11 mouse cellular contexts compared by ENCODE assay signal in genomic region chr1:131846255-131846654, GRCm38 (mm10). TPM values are rescaled to one million over a fixed set of nuclear protein-coding genes. Genes with fewer than 3 reads are reported as not detected.
DNase-seq lines count a peak whose midpoint lies in the region; ATAC-seq and TF ChIP-seq lines count a peak whose summit lies in the region.
"Had no signal": no experiment of that assay in that cellular context is flagged by ENCODE, and none has a peak within 500 bp of the region (broad histone marks: within the 10 kb centered on the region; RNA-seq: fewer than 3 reads in every experiment).

No protein-coding gene starts in this region.

- no peaks in the 10 kb centered on the region; the same call in 1 of the 2 replicates for H3K4me1 ChIP-seq in heart, adult 2 months (ENCODE audit: control insufficient read depth, insufficient read depth, low read length)
- no peaks in the 10 kb centered on the region; the same call in 1 of the 2 replicates for H3K4me1 ChIP-seq in heart, embryonic 10.5 days
- H3K4me1 ChIP-seq: heart, embryonic 13.5 days; neural tube, embryonic 13.5 days had no signal

- no peak overlapping the region for H3K4me3 ChIP-seq in heart, adult 2 months
- no peak overlapping the region for H3K4me3 ChIP-seq in heart, embryonic 10.5 days
- H3K4me3 ChIP-seq: heart, embryonic 13.5 days; neural tube, embryonic 13.5 days had no signal

- TF ChIP-seq POLR2A in heart, adult 2 months (IDR thresholded peaks at IDR 0.05; ENCODE audit: insufficient read depth, low read depth, low read length) = no peak

- H3K79me2 ChIP-seq in heart, adult 2 months (replicated peaks; ENCODE audit: control insufficient read depth, insufficient read depth, low read length) = no peaks in the 10 kb centered on the region

- H3K27me3 ChIP-seq in heart, adult 2 months (ENCODE audit: control insufficient read depth, insufficient read depth, low read length) = no peaks in the 10 kb centered on the region
- no peaks in the 10 kb centered on the region for H3K27me3 ChIP-seq in heart, embryonic 10.5 days (ENCODE audit: insufficient read depth, poor library complexity, severe bottlenecking)
- H3K27me3 ChIP-seq: heart, embryonic 13.5 days; neural tube, embryonic 13.5 days; Patski had no signal

- peak; percentile 56 for ATAC-seq in CD4-positive, CD25-positive, alpha-beta regulatory T cell, adult 4 months
- peak; percentile 33; the same call in 1 of the 2 replicates for ATAC-seq in megakaryocyte, adult 5-6 weeks (ENCODE audit: poor library complexity, severe bottlenecking)
- ATAC-seq: Patski had no signal

- no peaks in the 10 kb centered on the region; the same call in 1 of the 2 replicates for H3K36me3 ChIP-seq in heart, adult 2 months (ENCODE audit: control insufficient read depth, insufficient read depth, low read length)
- H3K36me3 ChIP-seq in heart, embryonic 10.5 days = peaks cover 64% of the 10 kb centered on the region

- no peaks in the 10 kb centered on the region for H3K9me3 ChIP-seq in heart, embryonic 10.5 days
- H3K9me3 ChIP-seq: heart, embryonic 13.5 days; neural tube, embryonic 13.5 days had no signal

- intact Hi-C loops in heart, adult 2 months (cut with DNase I) = loop anchor here (1.0 to 5.0 kb wide), 3 partner anchors 78 to 234 kb away; no protein-coding TSS in a partner anchor

- WGBS in heart, adult 2 months = 73% methylated on average over 5 of the region's 5 CpGs
- WGBS in heart, embryonic 10.5 days = 73% methylated on average over 5 of the region's 5 CpGs

- H3K9ac ChIP-seq in heart, adult 2 months (ENCODE audit: low read depth, low read length) = no peak overlapping the region
- H3K9ac ChIP-seq: heart, embryonic 13.5 days; neural tube, embryonic 13.5 days had no signal

- DNase-seq in heart, adult 2 months = peak; percentile 73 to 79
- no peak for DNase-seq in heart, embryonic 10.5 days (ENCODE audit: low spot score)
- peak; percentile 83 to 89 for DNase-seq in cerebellum, adult 18-20 months
- peak; percentile 67 for DNase-seq in gastrocnemius, postnatal 10 days
- peak; percentile 68 to 70 for DNase-seq in layer of hippocampus, postnatal 14 days (ENCODE audit: low spot score in 2 of 2)
- peak; percentile 76 for DNase-seq in testis, postnatal 10 days (ENCODE audit: low spot score)

- H3K27ac ChIP-seq in heart, adult 2 months = peak overlapping the region; percentile 36
- no peak overlapping the region for H3K27ac ChIP-seq in heart, embryonic 10.5 days
- H3K27ac ChIP-seq: heart, embryonic 13.5 days; neural tube, embryonic 13.5 days had no signal

- TF ChIP-seq CTCF in heart, adult 2 months (IDR thresholded peaks at IDR 0.05) = peak; percentile 88

- TF ChIP-seq EP300 in heart, adult 2 months (IDR thresholded peaks at IDR 0.05; ENCODE audit: insufficient read depth, low read depth, low read length) = no peak

RNA-seq across cellular contexts. Expression of gene Slc41a1, which starts 19.0 kb away (rescaled TPM):
- total RNA-seq in heart, adult 2 months (2021) = 10 to 100 TPM; 43.4 to 65.9 TPM
- 69.5 and 84.1 TPM in 2 replicates for polyA plus RNA-seq in heart, adult 2 months (2012; rRNA removed)
- 8.8 and 9.6 TPM in 2 replicates for polyA plus RNA-seq in heart, embryonic 10.5 days (2016; fragmentation: Nextera tagmentation; extraction: Ambion mirVana)
- 10 to 100 TPM; 16.0 to 21.5 TPM for polyA plus RNA-seq in CD4-positive, CD25-positive, alpha-beta regulatory T cell, adult 4 months (2017; shearing (Covaris generic))
- total RNA-seq in gastrocnemius, postnatal 10 days (2021) = 10 to 100 TPM; 56.1 to 64.2 TPM
- total RNA-seq in layer of hippocampus, postnatal 14 days (2021) = 10 to 100 TPM; 69.0 to 70.9 TPM
- 3.4 and 7.8 TPM in 2 replicates for total RNA-seq in megakaryocyte, adult 5-6 weeks (2015)
- total RNA-seq in megakaryocyte, adult 5-6 weeks (2017) = 3.1 and 5.3 TPM in 2 replicates

RNA-seq across cellular contexts. Expression of gene Rab29, which starts 20.8 kb away (rescaled TPM):
- 10 to 100 TPM; 11.2 to 11.8 TPM for total RNA-seq in heart, adult 2 months (2021)
- polyA plus RNA-seq in heart, adult 2 months (2012; rRNA removed) = 17.4 and 28.6 TPM in 2 replicates
- 10.3 and 11.6 TPM in 2 replicates for polyA plus RNA-seq in heart, embryonic 10.5 days (2016; fragmentation: Nextera tagmentation; extraction: Ambion mirVana)
- 10 to 100 TPM; 35.6 to 36.8 TPM for polyA plus RNA-seq in CD4-positive, CD25-positive, alpha-beta regulatory T cell, adult 4 months (2017; shearing (Covaris generic))
- total RNA-seq in gastrocnemius, postnatal 10 days (2021) = 1 to 10 TPM; 7.1 to 8.9 TPM
- total RNA-seq in layer of hippocampus, postnatal 14 days (2021) = 1 to 10 TPM; 7.7 to 9.4 TPM
- 45.3 and 48.4 TPM in 2 replicates for total RNA-seq in megakaryocyte, adult 5-6 weeks (2015)
- 31.1 and 33.4 TPM in 2 replicates for total RNA-seq in megakaryocyte, adult 5-6 weeks (2017)

RNA-seq across cellular contexts. Expression of gene Pm20d1, which starts 49.1 kb away (rescaled TPM):
- total RNA-seq in heart, adult 2 months (2021) = 1 to 10 TPM; 5.8 to 7.5 TPM
- polyA plus RNA-seq in heart, adult 2 months (2012; rRNA removed) = 5.9 and 8.3 TPM in 2 replicates
- 2.1 and 3.1 TPM in 2 replicates for polyA plus RNA-seq in heart, embryonic 10.5 days (2016; fragmentation: Nextera tagmentation; extraction: Ambion mirVana)
- under 1 TPM in 1 of 2 experiments, not detected in 1; 0.05 TPM for polyA plus RNA-seq in CD4-positive, CD25-positive, alpha-beta regulatory T cell, adult 4 months (2017; shearing (Covaris generic))
- 1 to 10 TPM; 1.3 to 1.6 TPM for total RNA-seq in gastrocnemius, postnatal 10 days (2021)
- 1 to 10 TPM in 1 of 2 experiments, under 1 TPM in 1; 0.67 to 1.1 TPM for total RNA-seq in layer of hippocampus, postnatal 14 days (2021)
- total RNA-seq in megakaryocyte, adult 5-6 weeks (2015) = 0.07 TPM in 1 of 2 replicates, not detected in the other
- not detected in 2 replicates for total RNA-seq in megakaryocyte, adult 5-6 weeks (2017)
- polyA plus RNA-seq: Patski had no signal

Comparison
In these comparisons a context has a peak if more than half of its experiments do, and no peak if none do; other contexts are left out.
1. RNA of gene Slc41a1, which starts 19.0 kb away (total RNA-seq): 69.0 to 70.9 TPM in layer of hippocampus, postnatal 14 days, 43.4 to 65.9 TPM in heart, adult 2 months and 56.1 to 64.2 TPM in gastrocnemius, postnatal 10 days; 3.1 to 7.8 TPM in megakaryocyte, adult 5-6 weeks; every median in the first group is over 4 times any median in the second.